Mouse (Mus musculus) neural tube, embryonic 13.5 days (tissue): Measurements from ENCODE around the gene Gm8050. TPM values are rescaled to one million over a fixed set of nuclear protein-coding genes. Genes with fewer than 3 reads are reported as not detected.
"Not testable (repeated sequence)": the region's sequence is repeated elsewhere in the genome, so short reads cannot be mapped to it uniquely, and the experiment has no call there.

Source experiments
- ATAC-seq: fragments of 200-750 bp; cut with Nextera tagmentation; 2 replicates; pipeline ENCODE4 v1.8.0; 2017; ENCODE audit warnings: low read depth, mild to moderate bottlenecking, moderate TSS enrichment, moderate library complexity
- H3K27ac ChIP-seq: fragments of 300-500 bp; sonication (generic); replicated peaks from 2 replicates; pipeline ENCODE4 v1.5.1; 2015; ENCODE audit warnings: moderate library complexity, mild to moderate bottlenecking, inconsistent platforms
- H3K27me3 ChIP-seq: fragments of 300-500 bp; sonication (generic); 2 replicates; pipeline ENCODE4 v1.6.1; 2015; ENCODE audit warnings: mild to moderate bottlenecking, inconsistent platforms
- H3K36me3 ChIP-seq: fragments of 300-500 bp; sonication (generic); 2 replicates; pipeline ENCODE4 v1.6.1; 2015; ENCODE audit warnings: mild to moderate bottlenecking, inconsistent platforms
- H3K4me1 ChIP-seq: fragments of 300-500 bp; sonication (generic); replicated peaks from 2 replicates; pipeline ENCODE4 v1.6.1; 2015; ENCODE audit warnings: inconsistent platforms
- H3K4me2 ChIP-seq: fragments of 300-500 bp; sonication (generic); 2 replicates; pipeline ENCODE4 v1.6.1; 2015; ENCODE audit warnings: inconsistent platforms, mild to moderate bottlenecking, moderate library complexity
- H3K4me3 ChIP-seq: fragments of 300-500 bp; sonication (generic); 2 replicates; pipeline ENCODE4 v1.5.1; 2015; ENCODE audit warnings: mild to moderate bottlenecking, inconsistent platforms
- H3K9ac ChIP-seq: fragments of 300-500 bp; sonication (generic); 2 replicates; pipeline ENCODE4 v1.6.1; 2015; ENCODE audit warnings: moderate library complexity, mild to moderate bottlenecking, inconsistent platforms
- H3K9me3 ChIP-seq: fragments of 300-500 bp; sonication (generic); 2 replicates; pipeline ENCODE4 v1.6.1; 2016; ENCODE audit warnings: inconsistent platforms
- WGBS: fragments of 180-500 bp; shearing (Covaris S2); methylation state at CpG from one replicate; pipeline ENCODE4 v1.1.7; 2015; 5-methylcytosine and 5-hydroxymethylcytosine counted together
- polyA plus RNA-seq: library from polyadenylated mRNA; unstranded; fragments of >200 nt; fragmentation: Nextera tagmentation; extraction: Ambion mirVana; gene quantifications from 2 replicates; pipeline ENCODE4 v1.2.1, GENCODE M21; 2015

The Gm8050 gene
- polyA plus RNA-seq = not detected in 2 replicates

GRCm38 (mm10) chr14:6720151-6720550 lies at the start of gene Gm8050:
Gene Gm8050, minus strand, starts transcription at chr14:6720251.
- not testable (repeated sequence) for H3K27ac ChIP-seq, H3K9ac ChIP-seq, H3K9me3 ChIP-seq, H3K4me1 ChIP-seq, H3K4me3 ChIP-seq, H3K27me3 ChIP-seq, ATAC-seq, H3K4me2 ChIP-seq, H3K36me3 ChIP-seq
- WGBS = 67% methylated on average over 1 of the region's 2 CpGs

GRCm38 (mm10) chr14:6757231-6757536 lies 37.1 kb upstream of the Gm8050 start:
- not testable (repeated sequence) for ATAC-seq, H3K4me1 ChIP-seq, H3K9ac ChIP-seq, H3K27ac ChIP-seq, H3K27me3 ChIP-seq, H3K9me3 ChIP-seq, H3K36me3 ChIP-seq
- Histone ChIP-seq H3K4me2 (peak overlapping the region; percentile 54), H3K4me3 (peak overlapping the region; percentile 46)
- 0% methylated on average over 5 of the region's 13 CpGs for WGBS

GRCm38 (mm10) chr14:6756384-6757230 lies 36.6 kb upstream of the Gm8050 start:
- not testable (repeated sequence) for H3K27ac ChIP-seq, H3K9me3 ChIP-seq, ATAC-seq, H3K36me3 ChIP-seq, H3K4me1 ChIP-seq, H3K27me3 ChIP-seq
- WGBS = 2% methylated on average over 26 of the region's 67 CpGs
- Histone ChIP-seq H3K4me2 (peak overlapping the region; percentile 54), H3K4me3 (peak overlapping the region; percentile 46), H3K9ac (peak overlapping the region; percentile 65)

- not testable (repeated sequence) for H3K27me3 ChIP-seq, H3K9ac ChIP-seq, H3K27ac ChIP-seq, ATAC-seq, H3K4me3 ChIP-seq, H3K4me1 ChIP-seq, H3K9me3 ChIP-seq, H3K4me2 ChIP-seq, H3K36me3 ChIP-seq
- no CpG with 5 or more reads among the region's 2 CpGs for WGBS
These were observed 22.2 kb upstream of the Gm8050 start, which contains the start of gene Gm3636 for GRCm38 (mm10) chr14:6742232-6742631. Gene Gm3636, minus strand, starts transcription at chr14:6742332.

- ATAC-seq, H3K27me3 ChIP-seq, H3K36me3 ChIP-seq, H3K9ac ChIP-seq, H3K4me2 ChIP-seq, H3K27ac ChIP-seq, H3K9me3 ChIP-seq, H3K4me1 ChIP-seq, H3K4me3 ChIP-seq: not testable (repeated sequence)
- WGBS = no CpG with 5 or more reads among the region's 1 CpGs
These were observed 36.0 kb downstream of the Gm8050 start, which contains the start of gene Gm10251 for GRCm38 (mm10) chr14:6684070-6684469. Gene Gm10251, minus strand, starts transcription at chr14:6684170.

Other genes with a start within 250 kb of the Gm8050 start
- not detected in 2 replicates for gene Gm8356, start 183.0 kb downstream of the Gm8050 start, polyA plus RNA-seq
- gene Gm3629, start 129.6 kb downstream of the Gm8050 start, polyA plus RNA-seq = not detected in 2 replicates
- gene Gm3460, start 97.8 kb downstream of the Gm8050 start, polyA plus RNA-seq = 0.46 TPM in 1 of 2 replicates, not detected in the other
- not detected in 2 replicates for gene Gm10251, start 36.1 kb downstream of the Gm8050 start, polyA plus RNA-seq
- gene Gm3636, start 22.1 kb upstream of the Gm8050 start, polyA plus RNA-seq = 13.6 and 14.4 TPM in 2 replicates
- gene Gm8362, start 54.2 kb upstream of the Gm8050 start, polyA plus RNA-seq = not detected in 2 replicates
- gene Gm3642, start 120.1 kb upstream of the Gm8050 start, polyA plus RNA-seq = not detected in 2 replicates
- 5.4 and 6.9 TPM in 2 replicates for gene Gm3667, start 169.7 kb upstream of the Gm8050 start, polyA plus RNA-seq